Mouse (Mus musculus) kidney, postnatal 0 days (tissue): ENCODE results near the gene Pa2g4. TPM values are rescaled to one million over a fixed set of nuclear protein-coding genes. Genes with fewer than 3 reads are reported as not detected.
A peak's percentile ranks its signal among the peaks of the same experiment; 100 is the strongest.
"Not testable (repeated sequence)": the region's sequence is repeated elsewhere in the genome, so short reads cannot be mapped to it uniquely, and the experiment has no call there.

ENCODE experiments used
- ATAC-seq: fragments of 200-750 bp; cut with Nextera tagmentation; replicated peaks from 2 replicates; pipeline ENCODE4 v1.8.0; 2017; ENCODE audit warnings: low read depth, moderate number of reproducible peaks, moderate TSS enrichment, moderate library complexity; ENCODE audit not compliant: low FRiP score
- DNase-seq: peaks from one replicate; pipeline ENCODE4 v3.0.0-alpha.2; 2016; ENCODE audit warnings: low spot score
- H3K27ac ChIP-seq: fragments of 300-500 bp; sonication (generic); 2 replicates; pipeline ENCODE4 v1.5.1; 2014; ENCODE audit warnings: mild to moderate bottlenecking
- H3K27me3 ChIP-seq: fragments of 300-500 bp; sonication (generic); 2 replicates; pipeline ENCODE4 v1.6.1; 2014; ENCODE audit warnings: low read length, mixed read lengths; ENCODE audit not compliant: insufficient read depth
- H3K36me3 ChIP-seq: fragments of 300-500 bp; sonication (generic); 2 replicates; pipeline ENCODE4 v1.6.1; 2014; ENCODE audit warnings: low read length, mixed read lengths; ENCODE audit not compliant: insufficient read depth
- H3K4me1 ChIP-seq: fragments of 300-500 bp; sonication (generic); replicated peaks from 2 replicates; pipeline ENCODE4 v1.6.1; 2014; ENCODE audit warnings: antibody characterized with exemption, low read length, mixed read lengths; ENCODE audit not compliant: insufficient read depth
- H3K4me2 ChIP-seq: fragments of 300-500 bp; sonication (generic); 2 replicates; pipeline ENCODE4 v1.6.1; 2014; ENCODE audit warnings: mild to moderate bottlenecking, low read length, moderate library complexity, mixed read lengths
- H3K4me3 ChIP-seq: fragments of 300-500 bp; sonication (generic); replicated peaks from 2 replicates; pipeline ENCODE4 v1.5.1; 2014; ENCODE audit warnings: low read depth, low read length
- H3K9ac ChIP-seq: fragments of 300-500 bp; sonication (generic); 2 replicates; pipeline ENCODE4 v1.6.1; 2014; ENCODE audit warnings: low read depth, low read length
- H3K9me3 ChIP-seq: fragments of 300-500 bp; sonication (generic); replicated peaks from 2 replicates; pipeline ENCODE4 v1.6.1; 2016; ENCODE audit warnings: low read length, inconsistent platforms, mixed read lengths
- CTCF ChIP-seq: IDR thresholded peaks from 2 replicates; pipeline ENCODE4 v1.5.1; 2016; ENCODE audit warnings: antibody characterized with exemption, low read depth, mild to moderate bottlenecking, moderate library complexity
- WGBS: fragments of 180-500 bp; shearing (Covaris S2); extraction: QIAGEN DNeasy Blood & Tissue Kit; methylation state at CpG from one replicate; pipeline ENCODE4 v1.1.7; 2014; 5-methylcytosine and 5-hydroxymethylcytosine counted together
- polyA plus RNA-seq: library from polyadenylated mRNA; unstranded; fragments of >200 nt; fragmentation: Nextera tagmentation; extraction: Ambion mirVana; gene quantifications from 2 replicates; pipeline ENCODE4 v1.2.1, GENCODE M21; 2015

The Pa2g4 gene
- polyA plus RNA-seq, 1 experiment from 2014 or later, result 124 TPM

- 77% methylated on average over 6 of the region's 6 CpGs for WGBS
- Histone ChIP-seq H3K27ac (no peak overlapping the region), H3K27me3 (no peaks in the 10 kb centered on the region), H3K36me3 (peaks cover 39% of the 10 kb centered on the region), H3K9me3 (no peaks in the 10 kb centered on the region), H3K4me1 (0 out of 2 replicates have a peak, but pooled peaks cover 8% of the 10 kb centered on the region), H3K4me3 (no peak overlapping the region), H3K9ac (no peak overlapping the region), H3K4me2 (no peak overlapping the region)
- DNase-seq (no peak), ATAC-seq (no peak)
- TF ChIP-seq CTCF, result no peak
Measured at GRCm38 (mm10) chr10:128563544-128563943, 2.2 kb downstream of the Pa2g4 start.

DNA sequence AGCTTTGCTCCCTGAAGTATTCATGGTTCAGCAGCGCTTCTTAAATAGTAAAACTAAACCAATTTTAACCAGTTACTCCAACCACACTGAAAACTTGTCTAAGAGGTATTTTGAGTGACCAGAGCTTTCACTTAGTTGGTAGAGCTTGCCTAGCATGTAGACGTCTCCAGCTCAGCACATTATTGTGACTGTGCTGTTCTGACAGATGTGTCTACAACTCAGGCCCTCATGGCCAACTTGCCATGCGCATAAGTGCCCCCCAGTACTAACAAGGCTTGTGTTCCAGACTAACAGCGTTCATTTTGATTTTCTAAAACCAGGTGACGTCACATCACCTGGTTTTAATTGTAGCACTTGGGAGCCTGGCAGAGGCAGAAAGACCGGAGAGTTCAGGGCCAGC, 8.8 kb downstream of the Pa2g4 start:
- no peak overlapping the region for H3K9ac ChIP-seq
- no peak overlapping the region for H3K4me2 ChIP-seq
- no peaks in the 10 kb centered on the region for H3K4me1 ChIP-seq
- WGBS, result 90% methylated on average over 6 of the region's 6 CpGs
- no peaks in the 10 kb centered on the region for H3K27me3 ChIP-seq
- DNase-seq, result no peak
- no peak for ATAC-seq
- no peak overlapping the region for H3K27ac ChIP-seq
- H3K36me3 ChIP-seq, result peaks cover 34% of the 10 kb centered on the region
- H3K9me3 ChIP-seq, result no peaks in the 10 kb centered on the region
- no peak overlapping the region for H3K4me3 ChIP-seq
- TF ChIP-seq CTCF, result no peak

DNA sequence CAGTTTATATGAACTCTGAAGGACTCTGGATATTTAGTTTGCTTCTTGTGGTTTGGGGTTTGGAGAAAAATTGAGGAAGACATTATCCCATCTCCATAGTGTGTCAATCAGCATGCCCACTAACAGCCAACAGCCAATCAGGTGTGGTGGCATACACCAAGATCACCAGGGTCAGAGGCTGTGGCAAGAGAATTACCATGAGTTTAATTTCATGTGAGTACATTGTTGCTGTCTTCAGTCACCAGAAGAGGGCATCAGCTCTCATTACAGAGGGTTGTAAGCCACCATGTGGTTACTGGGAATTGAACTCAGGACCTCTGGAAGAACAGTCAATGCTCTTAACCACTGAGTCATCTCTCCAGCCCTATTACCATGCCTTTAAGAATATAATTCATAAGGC, 9.5 kb downstream of the Pa2g4 start:
- H3K4me1 ChIP-seq, result no peaks in the 10 kb centered on the region
- H3K27ac ChIP-seq, result no peak overlapping the region
- peaks cover 28% of the 10 kb centered on the region for H3K36me3 ChIP-seq
- H3K9me3 ChIP-seq, result no peaks in the 10 kb centered on the region
- H3K27me3 ChIP-seq, result no peaks in the 10 kb centered on the region
- no peak overlapping the region for H3K9ac ChIP-seq
- ATAC-seq (no peak), DNase-seq (no peak)
- no peak overlapping the region for H3K4me3 ChIP-seq
- H3K4me2 ChIP-seq, result no peak overlapping the region
- TF ChIP-seq CTCF, result peak; percentile 51

DNA sequence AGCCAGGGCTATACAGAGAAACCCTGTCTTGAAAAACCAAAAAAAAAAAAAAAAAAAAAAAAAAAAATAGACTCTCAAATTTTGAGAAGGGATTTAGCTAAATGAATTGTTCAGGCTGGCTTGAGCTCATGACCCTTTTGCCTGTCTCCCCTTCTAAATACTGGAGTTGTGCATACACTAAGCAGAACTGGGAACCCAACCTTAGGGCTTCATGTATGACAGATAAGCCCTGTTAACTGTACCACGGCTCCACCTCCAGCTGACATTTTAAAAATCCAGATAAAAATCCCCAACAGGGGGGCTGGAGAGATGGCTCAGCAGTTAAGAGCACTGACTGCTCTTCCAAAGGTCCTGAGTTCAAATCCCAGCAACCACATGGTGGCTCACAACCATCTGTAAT, 10.2 kb downstream of the Pa2g4 start:
- not testable (repeated sequence) for H3K9me3 ChIP-seq, H3K27me3 ChIP-seq, H3K4me2 ChIP-seq, H3K27ac ChIP-seq, ATAC-seq, H3K9ac ChIP-seq, H3K4me3 ChIP-seq, DNase-seq, H3K4me1 ChIP-seq
- peaks cover 23% of the 10 kb centered on the region for H3K36me3 ChIP-seq
- 85% methylated on average over 1 of the region's 1 CpGs for WGBS

GRCm38 (mm10) chr10:128550144-128550823, 15.5 kb downstream of the Pa2g4 start:
- H3K27ac ChIP-seq, H3K9ac ChIP-seq, H3K4me3 ChIP-seq, ATAC-seq, H3K27me3 ChIP-seq, H3K4me1 ChIP-seq, DNase-seq, H3K4me2 ChIP-seq, H3K9me3 ChIP-seq, H3K36me3 ChIP-seq: not testable (repeated sequence)
- 91% methylated on average over 11 of the region's 11 CpGs for WGBS

GRCm38 (mm10) chr10:128549682-128550057, 16.1 kb downstream of the Pa2g4 start:
- not testable (repeated sequence) for H3K9me3 ChIP-seq, H3K9ac ChIP-seq, DNase-seq, H3K27me3 ChIP-seq, H3K4me1 ChIP-seq, H3K36me3 ChIP-seq, H3K4me3 ChIP-seq, H3K27ac ChIP-seq, ATAC-seq
- H3K4me2 ChIP-seq, result 0 out of 2 replicates have a peak overlapping the region, but pooled peaks have one; percentile 23
- 69% methylated on average over 6 of the region's 6 CpGs for WGBS
